Mouse (Mus musculus): ENCODE results near the gene Tcf7l1.
A peak's percentile ranks its signal among the peaks of the same experiment; 100 is the strongest.

DNA sequence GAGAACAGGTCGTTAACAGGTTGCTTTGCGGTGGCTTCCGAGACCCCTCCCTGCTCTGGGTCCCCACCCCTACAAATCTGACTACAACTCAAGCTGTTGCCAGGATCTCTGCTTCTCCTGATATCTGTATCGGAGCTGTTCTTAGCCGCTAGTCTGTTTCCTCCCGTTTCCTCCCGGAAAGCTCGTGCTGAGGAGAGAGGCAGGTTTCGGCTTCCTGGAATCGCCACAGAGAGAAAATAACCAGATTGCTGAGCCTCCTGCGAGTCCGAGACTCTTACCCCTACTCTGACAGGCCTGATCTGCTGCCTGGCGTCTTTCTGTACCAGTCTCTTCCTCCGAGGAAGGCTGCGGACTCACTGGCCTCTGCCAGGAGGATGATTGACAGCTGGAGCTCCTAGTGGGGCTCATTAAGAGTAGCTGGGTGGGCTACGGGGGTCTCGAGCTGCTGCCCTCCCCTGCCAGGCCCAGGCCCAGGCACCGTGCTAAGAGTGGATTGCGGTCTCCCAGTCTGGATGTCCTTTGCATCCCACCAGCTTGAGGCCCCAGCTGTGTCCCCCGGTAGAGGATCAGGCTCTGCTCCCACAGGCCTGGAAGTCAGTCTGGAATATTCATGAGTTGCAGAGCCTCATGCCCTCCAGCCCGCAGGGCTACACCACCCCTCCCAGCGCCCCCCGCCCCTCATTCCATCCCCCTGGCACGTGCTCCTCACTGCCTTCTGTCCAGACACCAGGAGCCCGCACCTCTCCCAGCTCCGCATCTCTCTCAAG is 36.1 kb upstream of the Tcf7l1 start:
- TF ChIP-seq CTCF (IDR thresholded peaks at IDR 0.05; ENCODE audit: low read depth) (no peak), EP300 (IDR thresholded peaks at IDR 0.05; ENCODE audit: low read depth) (0 out of 2 replicates have a peak, but pooled peaks have one; percentile 22)
